Mouse (Mus musculus) neutrophil, adult 65 days (primary cell): ENCODE measurements around the gene Lrrc63. TPM values are rescaled to one million over a fixed set of nuclear protein-coding genes. Genes with fewer than 3 reads are reported as not detected.

ENCODE experiments used
- total RNA-seq: library from RNA; stranded (reverse); gene quantifications from 2 replicates; pipeline ENCODE4 v1.2.4, GENCODE M21; 2023

Lrrc63 gene
- total RNA-seq, result 0.25 and 0.29 TPM in 2 replicates

GRCm38 (mm10) chr14:75130501-75131318 is at the start of gene Lrrc63, which contains the start of gene Lcp1:
Lrrc63 (minus strand) TSS chr14:75130881.
Lcp1 (plus strand) TSS chr14:75131101.

Other genes starting within 250 kb of the Lrrc63 start
- 23.5 and 35.5 TPM in 2 replicates for gene Lrch1, start 183.0 kb downstream of the Lrrc63 start, total RNA-seq
- gene Rubcnl, start 114.9 kb downstream of the Lrrc63 start, total RNA-seq, result 18.7 and 19.5 TPM in 2 replicates
- 1,546 and 1,555 TPM in 2 replicates for gene Lcp1, start 220 bp upstream of the Lrrc63 start, total RNA-seq
- gene Cpb2, start 111.4 kb upstream of the Lrrc63 start, total RNA-seq, result not detected in 2 replicates
- 31.3 and 55.4 TPM in 2 replicates for gene Zc3h13, start 153.5 kb upstream of the Lrrc63 start, total RNA-seq